Mouse (Mus musculus) heart, postnatal 4 days (tissue): ENCODE results near the gene Eif4g1. TPM values are rescaled to one million over a fixed set of nuclear protein-coding genes. Genes with fewer than 3 reads are reported as not detected.

Experiments
- DNase-seq: peaks from one replicate; pipeline ENCODE4 v3.0.0; 2021
- total RNA-seq, 2 experiments: library from RNA; stranded (reverse); gene quantifications; 2 replicates each; pipeline ENCODE4 v1.2.3; 2021

The Eif4g1 gene
- total RNA-seq, 2 experiments from 2014 or later, result 374 TPM

DNA sequence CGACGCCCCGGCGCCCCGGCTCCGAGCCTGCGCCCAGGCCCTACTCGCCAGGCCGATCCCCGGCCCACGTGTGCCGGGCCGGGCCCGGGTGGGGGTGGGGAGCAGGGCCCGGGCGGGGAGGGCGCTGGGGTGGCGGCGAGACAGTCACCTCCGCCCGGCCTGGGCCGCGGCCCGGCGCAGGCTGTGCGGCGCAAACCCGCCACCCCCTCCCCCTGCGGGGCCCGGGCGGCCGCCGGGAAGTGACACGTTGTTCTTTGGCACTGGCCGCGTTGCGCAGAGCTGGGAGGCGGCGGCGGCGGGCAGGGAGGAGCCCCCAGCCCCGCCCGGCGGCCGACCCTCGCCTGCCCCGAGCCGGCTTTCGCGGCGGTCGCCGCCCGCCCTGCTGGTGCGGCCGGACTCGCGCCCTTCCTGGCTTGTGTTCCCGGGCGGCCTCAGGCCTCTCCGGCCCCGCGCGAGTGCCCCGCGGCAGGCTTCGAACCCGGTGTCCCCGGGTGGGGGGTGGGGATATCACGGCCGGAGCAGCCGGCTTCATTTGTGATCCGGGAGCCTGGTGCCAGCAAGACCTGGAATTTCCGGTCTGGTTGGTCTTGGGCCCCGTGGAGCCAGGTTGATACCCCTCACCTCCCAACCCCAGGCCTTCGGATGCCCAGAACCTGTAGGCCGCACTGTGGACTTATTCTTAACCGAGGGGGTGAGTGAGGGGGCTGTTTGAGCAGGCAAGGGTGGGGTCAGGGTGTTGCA, 5.0 kb downstream of the Eif4g1 start:
- peak; percentile 81 for DNase-seq

DNA sequence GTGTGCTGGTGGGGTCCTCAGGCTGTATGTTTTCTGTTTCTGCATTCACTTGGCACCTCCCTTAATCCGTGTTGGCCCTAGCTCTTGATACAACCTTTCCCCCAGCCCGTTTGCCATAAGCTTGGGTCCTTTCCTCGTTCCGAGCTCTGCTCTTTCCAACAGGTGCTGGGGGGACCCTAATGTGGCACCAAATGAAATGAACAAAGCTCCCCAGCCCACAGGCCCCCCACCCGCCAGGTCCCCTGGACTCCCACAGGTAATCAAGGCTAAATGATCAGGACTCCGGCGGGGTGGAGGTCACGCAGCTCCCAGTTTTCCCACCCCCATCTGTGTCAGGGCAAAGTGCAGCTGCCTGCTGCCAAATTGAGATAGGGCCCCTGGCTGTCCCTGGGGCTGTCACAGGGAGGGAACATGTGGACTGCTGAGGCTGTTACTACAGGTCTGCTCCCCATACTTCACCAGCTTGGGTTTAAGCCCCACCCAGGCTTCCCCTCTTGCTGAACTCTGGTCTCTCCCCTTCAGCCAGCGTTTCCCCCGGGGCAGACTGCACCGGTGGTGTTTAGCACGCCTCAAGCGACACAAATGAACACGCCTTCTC, 5.7 kb downstream of the Eif4g1 start:
- DNase-seq, result peak; percentile 38

DNA sequence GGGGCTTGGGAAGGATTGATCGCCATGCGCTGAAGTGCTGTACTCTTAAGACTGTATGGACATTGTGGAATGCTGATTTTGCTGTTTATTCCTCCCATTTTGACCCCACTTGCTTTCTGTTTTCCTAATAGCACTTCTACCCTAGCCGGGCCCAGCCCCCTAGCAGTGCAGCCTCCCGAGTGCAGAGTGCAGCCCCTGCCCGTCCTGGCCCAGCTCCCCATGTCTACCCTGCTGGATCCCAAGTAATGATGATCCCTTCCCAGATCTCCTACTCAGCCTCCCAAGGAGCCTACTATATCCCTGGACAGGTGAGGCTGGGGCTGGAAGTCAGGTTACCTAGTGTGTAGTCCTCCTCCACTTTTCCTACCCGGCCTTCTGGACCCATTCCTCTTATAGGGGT, 7.1 kb downstream of the Eif4g1 start:
- DNase-seq, result no peak

DNA sequence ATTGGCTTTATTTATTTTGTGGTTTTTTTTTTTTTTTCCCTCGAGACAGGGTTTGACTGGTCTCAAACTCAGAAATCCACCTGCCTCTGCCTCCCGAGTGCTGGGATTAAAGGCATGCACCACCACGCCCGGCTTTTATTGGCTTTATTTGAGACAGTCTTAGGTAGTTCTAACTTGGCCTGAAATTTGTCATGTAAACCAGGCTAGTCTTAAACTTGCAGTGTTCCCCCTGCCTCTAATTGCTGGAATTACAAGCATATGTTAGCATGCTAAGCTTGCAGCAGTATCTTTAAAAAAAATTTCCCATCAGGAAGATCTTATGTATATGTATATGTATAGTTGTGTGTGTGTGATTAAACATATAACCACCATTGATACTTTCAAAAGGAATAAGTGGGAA, 8.6 kb downstream of the Eif4g1 start:
- DNase-seq, result no peak

DNA sequence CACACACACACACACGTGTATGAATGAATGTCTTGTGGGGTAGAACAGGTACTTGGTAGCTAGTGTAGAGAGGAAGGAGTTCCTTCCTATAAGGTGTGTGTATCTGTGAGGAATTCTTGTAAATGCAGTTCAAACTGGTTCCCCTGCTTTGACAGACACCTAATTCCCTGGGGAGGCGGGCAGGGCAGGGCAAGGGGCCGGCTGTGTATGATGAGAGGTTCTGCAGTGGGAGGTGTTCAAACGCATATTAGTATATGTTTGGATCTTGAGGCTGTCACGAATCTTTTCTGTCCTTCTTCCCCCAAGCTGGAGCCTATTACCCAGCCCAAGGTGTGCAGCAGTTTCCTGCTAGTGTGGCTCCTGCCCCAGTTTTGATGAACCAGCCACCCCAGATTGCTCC, 9.3 kb downstream of the Eif4g1 start:
- DNase-seq, result no peak

DNA sequence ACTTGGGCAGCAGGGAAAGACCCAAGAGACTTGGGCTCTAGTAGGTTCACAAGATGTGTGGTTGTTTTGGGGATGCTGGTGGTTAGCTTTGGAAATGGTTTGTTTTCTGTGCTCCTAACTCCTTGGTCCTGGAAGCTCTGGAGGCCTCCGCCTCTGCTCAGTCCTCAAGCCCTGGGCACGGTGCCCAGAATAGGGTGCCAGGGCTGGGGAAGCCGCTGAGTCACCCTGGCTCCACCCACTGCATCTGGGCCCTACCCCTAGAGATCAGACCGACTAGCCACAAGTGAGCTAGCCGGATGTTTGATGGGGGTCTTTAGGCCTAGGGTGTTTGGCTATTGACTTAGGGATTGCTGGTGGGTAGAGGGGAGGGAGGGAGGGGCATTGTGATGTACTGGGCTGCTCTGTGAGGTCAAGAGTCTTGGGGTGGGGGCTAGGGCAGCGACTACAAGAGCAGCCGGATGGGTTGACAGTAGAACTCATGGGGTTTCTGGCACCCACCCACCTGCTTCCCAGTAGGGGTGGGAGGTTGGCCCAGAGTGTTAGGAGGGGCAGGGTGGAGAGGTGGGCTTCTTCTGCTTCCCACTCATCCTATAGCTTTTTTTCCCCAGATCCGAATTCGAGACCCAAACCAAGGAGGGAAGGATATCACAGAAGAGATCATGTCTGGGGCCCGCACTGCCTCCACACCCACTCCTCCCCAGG, 10.0 kb downstream of the Eif4g1 start:
- peak; percentile 90 for DNase-seq

DNA sequence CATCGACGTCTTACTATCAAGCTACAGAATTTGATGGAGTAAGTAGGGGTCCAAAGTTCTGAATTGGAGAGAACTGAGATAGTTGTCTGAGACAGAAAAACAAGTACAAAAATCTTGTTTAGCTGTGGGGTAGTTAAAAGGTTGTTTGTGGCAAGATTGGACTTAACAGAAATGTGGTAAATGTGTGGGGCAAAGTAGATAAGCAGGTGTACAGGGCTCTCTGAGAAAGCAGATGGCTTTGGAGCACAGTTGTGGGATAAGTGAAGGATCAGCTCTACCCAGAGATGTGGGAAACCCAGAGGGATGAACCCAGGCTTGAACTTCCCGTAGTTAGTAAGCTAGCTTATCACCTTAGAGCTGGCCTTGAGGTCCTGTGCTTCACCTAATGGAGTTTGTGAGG, 22.7 kb downstream of the Eif4g1 start:
- DNase-seq, result no peak

DNA sequence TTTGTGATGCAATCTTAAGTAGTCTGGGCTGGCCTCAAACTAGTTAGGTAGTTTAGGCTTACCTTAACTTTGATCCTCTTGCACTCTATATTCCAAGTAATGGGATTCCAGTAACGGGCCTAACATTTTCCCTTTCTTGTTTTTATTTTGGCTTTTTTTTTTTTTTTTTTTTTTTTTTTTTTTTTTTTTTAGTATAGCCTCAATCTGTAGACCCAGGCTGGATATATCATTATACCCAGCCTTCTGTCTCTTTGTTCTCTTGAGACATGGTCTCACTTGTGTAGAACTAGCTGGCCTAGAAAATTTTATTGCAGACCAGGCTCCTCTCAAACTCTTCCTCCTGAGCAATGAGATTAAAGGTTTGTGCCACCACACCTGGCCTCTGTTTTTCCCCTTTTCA, 23.5 kb downstream of the Eif4g1 start:
- no peak for DNase-seq

DNA sequence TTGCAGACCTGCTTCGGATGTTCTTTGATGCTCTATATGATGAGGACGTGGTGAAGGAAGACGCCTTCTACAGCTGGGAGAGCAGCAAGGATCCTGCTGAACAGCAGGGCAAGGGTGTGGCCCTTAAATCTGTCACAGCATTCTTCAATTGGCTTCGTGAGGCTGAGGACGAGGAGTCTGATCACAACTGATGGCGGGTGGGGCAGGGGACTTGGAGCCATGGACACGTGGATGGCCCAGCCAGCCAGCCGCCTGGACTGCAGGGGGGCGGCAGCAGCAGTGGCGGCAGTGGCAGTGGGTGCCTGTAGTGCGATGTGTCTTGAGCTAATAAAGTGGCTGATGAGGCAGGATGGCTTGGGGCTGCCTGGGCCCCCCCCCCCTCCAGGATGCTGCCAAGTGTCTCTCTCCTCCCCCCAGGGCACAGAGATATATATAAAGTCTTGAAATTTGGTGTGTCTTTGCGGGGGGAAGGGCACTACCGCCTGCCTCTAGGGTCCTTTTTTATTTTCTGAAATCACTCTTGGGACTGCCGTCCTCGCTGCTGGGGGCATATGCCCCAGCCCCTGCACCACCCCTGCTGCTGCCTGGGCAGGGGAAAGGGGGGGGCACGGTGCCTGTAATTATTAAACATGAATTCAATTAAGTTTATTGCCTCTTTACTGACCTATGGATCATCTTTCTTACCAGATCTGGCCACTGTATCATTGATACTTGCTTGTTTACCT, 24.3 kb downstream of the Eif4g1 start:
- no peak for DNase-seq

DNA sequence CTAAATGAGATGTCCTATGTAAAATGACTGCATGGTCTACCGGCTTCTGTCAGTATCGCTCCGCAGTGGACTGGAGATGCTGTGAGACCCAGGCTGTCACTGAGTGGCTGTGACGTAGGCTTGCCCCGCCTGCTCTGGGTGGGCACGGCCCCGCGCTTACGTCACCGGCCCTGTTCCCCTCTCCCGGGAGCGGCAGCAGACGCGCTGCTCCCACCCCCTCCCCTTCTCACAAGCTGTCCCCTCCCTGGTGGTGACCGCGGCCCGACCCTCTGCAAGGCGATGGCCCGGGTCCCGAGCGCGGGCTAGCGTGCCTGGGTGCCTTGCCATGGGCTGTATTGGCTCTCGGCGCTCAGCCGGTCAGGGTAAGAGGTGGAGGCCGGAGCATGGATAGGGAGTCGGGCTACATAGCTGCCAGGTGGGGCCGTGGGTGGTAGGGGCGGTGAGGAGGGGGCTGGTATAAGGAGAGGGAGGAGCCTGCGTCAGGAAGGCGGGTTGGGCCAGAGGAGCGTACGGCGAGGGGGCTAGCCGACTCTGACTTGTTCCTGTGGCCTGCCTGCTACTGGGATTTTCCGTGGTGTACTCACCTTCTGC, 25.1 kb downstream of the Eif4g1 start, which contains the start of gene Fam131a:
Gene Fam131a, plus strand, starts transcription at position 131 of the 591 bp plus-strand sequence.
- DNase-seq, result peak; percentile 93

DNA sequence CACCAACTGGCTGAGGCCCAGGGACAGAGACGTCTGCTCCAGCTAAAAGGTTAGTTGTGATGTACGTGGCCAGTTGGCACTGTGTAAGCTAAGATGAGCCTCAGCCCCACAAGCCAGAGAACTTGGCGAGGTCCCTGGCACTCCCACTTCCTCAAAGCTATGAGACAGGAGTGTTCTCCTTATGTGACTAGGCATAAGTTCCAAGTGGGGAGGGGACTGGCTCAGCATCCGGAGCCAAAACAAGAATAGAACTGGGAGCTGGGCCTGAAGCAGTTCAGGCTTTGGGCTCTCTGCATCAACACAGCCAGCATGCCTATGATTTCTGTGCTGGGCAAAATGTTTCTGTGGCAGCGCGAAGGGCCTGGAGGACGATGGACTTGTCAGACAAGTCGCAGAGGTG, 26.7 kb downstream of the Eif4g1 start:
- peak; percentile 64 for DNase-seq

DNA sequence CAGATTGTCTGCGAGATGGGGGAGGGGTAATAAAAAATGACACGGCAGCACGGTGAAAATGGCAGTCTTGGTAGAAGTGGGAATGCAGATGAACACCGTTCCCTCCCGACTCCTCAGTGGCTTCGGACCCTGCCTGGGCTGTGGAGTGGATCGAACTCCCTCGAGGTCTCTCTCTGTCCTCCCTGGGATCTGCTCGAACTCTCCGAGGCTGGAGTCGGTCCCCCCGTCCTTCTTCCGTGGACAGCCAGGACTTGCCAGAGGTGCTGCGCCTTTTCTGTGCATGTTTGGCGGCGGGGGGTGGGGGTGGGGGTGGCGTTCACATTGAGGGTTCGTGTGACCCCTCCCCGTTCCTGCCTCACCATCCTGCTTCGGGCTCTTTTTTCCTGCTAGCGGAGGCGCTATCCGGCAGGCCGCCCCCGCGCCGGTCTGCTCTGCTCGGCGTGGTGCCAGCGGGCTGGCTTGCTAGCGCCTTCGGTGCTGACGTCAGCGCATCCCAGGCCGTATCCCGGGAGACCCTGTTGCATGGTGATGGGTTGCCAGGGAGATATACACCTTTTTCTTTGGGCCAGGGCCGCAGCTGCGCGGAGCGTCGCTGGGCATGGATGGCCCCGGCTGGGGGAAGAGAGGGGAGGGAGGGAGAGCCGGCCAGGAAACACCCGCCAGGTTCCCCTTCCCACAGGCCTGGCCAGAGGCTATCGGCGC, 27.7 kb downstream of the Eif4g1 start:
- peak; percentile 95 for DNase-seq

DNA sequence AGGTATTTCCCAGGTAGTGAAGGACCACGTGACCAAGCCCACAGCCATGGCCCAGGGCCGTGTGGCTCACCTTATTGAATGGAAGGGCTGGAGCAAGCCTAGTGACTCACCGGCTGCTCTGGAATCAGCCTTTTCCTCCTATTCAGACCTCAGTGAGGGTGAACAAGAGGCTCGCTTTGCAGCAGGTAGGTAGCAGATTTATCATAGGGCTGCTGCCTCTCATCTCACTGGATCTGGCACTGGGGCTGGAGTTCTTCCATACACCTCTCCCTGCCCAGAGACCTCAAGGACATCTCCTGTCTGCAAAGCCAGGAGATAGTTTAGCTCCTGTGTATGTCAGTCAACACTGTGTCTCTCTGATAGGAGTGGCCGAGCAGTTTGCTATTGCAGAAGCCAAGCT, 31.2 kb downstream of the Eif4g1 start:
- DNase-seq, result no peak

DNA sequence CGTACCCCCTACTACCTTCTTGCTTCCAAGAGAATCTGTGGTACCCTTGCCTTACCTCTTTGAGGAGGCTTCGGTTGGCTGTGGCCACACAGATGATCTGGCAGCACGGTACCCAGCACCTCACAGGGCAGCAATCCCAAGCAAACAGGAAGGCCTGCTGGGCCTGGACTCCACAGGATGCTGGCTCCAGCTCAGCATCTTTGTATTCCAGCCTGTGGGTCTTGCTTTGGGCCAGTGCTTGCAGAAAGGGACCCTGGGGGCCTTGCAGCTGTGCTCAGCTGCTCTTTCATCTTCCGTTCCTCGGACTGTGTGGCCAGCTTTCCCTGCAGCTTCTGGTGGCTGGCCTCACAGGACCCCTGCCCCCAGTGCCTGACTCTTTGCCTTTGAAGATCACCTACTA, 31.9 kb downstream of the Eif4g1 start:
- DNase-seq, result peak; percentile 33

DNA sequence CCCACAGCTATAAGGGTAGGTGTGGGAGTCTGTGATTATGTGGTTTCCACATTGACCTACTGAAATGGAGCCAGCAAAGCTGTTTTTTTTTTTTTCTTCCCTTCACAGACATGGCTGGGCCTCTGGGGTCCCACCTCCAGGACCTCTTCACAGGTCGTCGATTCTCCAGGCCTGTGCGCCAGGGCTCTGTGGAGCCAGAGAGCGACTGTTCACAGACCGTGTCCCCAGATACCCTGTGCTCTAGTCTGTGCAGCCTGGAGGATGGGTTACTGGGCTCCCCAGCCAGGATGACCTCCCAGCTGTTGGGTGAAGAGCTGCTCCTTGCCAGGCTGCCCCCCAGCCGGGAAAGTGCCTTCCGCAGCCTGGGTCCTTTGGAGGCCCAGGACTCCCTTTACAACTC, 33.2 kb downstream of the Eif4g1 start:
- no peak for DNase-seq

DNA sequence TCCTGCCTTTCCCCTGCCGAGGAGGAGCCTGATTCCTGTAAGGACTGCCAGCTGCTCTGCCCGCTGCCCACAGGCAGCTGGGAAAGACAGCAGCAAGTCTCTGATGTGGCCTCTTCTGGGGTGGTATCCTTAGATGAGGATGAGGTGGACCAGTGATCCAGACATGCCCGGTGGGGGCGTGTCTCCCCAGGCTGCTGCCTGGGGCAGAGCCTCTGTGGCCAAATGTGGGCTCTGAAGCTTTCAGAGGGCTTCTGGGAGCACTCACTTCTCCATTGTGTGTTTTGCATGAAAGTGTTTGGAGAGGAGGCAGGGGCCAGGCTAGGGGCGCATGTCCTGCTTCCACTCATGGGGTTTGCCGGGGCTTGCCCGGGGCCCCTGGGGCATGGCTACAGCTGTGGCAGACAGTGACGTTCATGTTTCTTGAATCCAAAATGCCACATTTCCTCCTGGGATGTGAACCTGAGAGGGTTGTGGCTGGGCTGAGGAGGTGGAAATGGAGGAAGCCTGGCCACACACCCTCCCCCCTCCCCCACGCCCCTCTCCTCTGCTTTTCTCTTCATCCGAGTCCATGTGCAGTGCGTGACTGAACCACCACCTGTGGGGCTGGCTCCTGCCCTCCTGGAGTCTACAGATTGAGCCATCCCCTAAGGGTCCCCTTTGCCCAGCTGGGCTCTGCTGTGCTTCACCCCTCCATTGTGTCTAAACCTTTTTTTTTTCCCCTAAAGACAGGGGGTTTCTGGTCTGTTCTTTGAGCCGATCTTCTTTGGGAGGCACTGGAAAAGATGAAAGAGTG, 33.8 kb downstream of the Eif4g1 start:
- no peak for DNase-seq

DNA sequence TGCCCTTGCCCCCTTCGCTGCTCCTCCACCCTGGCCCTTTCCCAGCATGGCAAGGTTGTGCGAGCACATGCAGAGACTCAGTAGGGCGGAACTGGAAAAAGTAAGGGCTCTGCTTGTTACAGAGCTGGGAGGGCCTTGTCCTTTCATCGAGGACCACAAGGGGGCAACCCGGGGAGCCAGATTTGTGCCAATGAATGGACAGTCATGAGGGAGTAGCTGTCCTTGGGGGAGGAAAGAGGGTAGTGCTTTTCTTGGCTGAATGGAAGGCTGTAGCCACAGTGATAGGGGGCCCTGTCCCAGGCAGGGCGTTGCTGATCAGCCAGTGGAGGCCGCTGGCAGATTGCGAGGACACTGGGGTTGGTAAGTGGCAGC, 34.4 kb downstream of the Eif4g1 start:
- DNase-seq, result peak; percentile 87

DNA sequence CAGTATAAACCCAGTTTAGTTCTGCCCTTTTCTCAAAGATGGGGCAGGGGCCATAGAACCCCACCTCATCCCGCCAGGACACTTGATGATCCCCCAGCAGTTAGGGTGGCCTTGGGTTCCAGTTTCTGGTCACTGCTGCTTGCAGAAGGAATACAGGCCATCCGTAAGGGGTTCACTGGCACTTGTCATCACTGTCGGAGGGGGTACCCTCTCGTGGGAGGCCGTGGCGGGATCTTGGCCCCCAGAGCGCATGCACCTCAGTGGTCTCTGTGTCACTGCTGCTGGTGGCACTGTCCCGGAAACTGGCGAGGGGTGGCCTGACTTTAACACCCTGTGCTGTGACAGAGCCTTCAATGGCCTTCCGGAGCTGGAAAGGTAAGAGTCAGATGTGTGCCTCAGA, 35.0 kb downstream of the Eif4g1 start:
- no peak for DNase-seq

DNA sequence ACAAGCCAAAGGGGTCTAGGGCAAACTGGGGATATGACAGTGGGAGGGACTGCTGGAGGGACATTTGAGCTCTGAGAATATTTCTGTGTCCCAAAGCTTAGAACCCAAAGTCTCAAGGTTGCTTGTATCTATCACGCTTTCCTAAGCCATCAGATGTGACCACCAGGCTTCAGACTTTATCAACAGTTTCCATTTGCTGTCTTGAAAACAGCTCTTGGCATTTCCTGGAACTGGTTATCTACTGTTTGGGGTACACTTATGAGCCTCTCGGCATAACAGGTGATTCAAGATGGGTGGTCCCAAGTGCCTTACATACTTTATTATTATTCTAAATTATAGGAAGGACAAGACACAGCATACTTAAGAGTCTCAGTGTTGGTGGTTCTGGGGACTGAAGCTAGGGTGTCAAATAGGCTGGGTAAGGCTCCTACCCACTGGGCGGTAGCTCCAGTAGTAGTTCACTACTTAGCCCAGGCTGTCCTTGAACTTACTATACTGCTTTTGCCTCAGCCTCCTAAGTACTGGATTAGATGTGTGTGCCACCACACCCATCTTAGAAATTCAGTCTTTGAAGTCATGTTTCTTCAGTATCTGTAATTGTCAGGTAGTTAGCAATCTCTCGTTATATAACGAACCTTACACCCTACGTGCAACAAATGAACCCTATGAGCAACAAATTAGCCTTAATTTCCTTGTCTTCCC, 35.7 kb downstream of the Eif4g1 start:
- no peak for DNase-seq

DNA sequence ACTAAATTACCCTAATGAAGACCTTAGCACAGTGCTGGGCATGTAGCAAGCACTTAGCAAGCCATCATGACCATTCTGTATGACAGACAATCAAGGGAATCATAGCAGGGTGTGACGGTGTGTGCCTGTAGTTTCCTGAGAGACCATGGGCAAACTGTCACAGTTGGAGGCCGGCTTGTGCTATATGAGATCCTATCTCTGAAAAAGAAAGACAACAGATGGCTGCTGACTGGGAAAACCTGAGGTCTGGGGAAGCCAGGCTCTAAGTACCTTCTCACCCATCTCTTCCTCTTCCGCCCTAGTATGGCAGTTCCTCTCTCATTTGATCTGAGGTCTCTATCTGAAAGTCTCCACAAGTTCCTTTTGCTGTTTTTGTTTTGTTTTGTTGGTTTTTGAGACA, 37.7 kb downstream of the Eif4g1 start:
- DNase-seq, result no peak
